Mouse (Mus musculus): ENCODE measurements around the gene Defb10. TPM values are rescaled to one million over a fixed set of nuclear protein-coding genes. Genes with fewer than 3 reads are reported as not detected.
"Not testable (repeated sequence)": the region's sequence is repeated elsewhere in the genome, so short reads cannot be mapped to it uniquely, and the experiment has no call there.

Gene Defb10
- not detected for total RNA-seq (2021)
- long read RNA-seq, experiment 1 = 0 reads
- long read RNA-seq, experiment 2 = 0 reads

- H3K27ac ChIP-seq; DNase-seq (ENCODE audit: extremely low spot score in 1 of 2, low spot score in 2 of 2); H3K4me3 ChIP-seq; intact Hi-C loops (cut with DNase I): not testable (repeated sequence)
These were observed at the start of gene Defb10 for GRCm38 (mm10) chr8:21858586-21858985. Defb10 (plus strand) TSS chr8:21858901.

GRCm38 (mm10) chr8:21885321-21885720 lies 26.6 kb downstream of the Defb10 start, which contains the start of gene Defb9:
Defb9 (minus strand) TSS chr8:21885421.
- DNase-seq (ENCODE audit: extremely low spot score in 1 of 2, low spot score in 2 of 2); H3K4me3 ChIP-seq; H3K27ac ChIP-seq; intact Hi-C loops (cut with DNase I): not testable (repeated sequence)

- intact Hi-C loops (cut with DNase I); H3K4me3 ChIP-seq; H3K27ac ChIP-seq; DNase-seq (ENCODE audit: extremely low spot score in 1 of 2, low spot score in 2 of 2): not testable (repeated sequence)
These were observed 47.6 kb downstream of the Defb10 start, which contains the start of gene Defb11 for GRCm38 (mm10) chr8:21906290-21906689. Defb11 (minus strand) TSS chr8:21906412.

Other genes with a start within 250 kb of the Defb10 start
- not detected for gene Defa26, start 240.7 kb upstream of the Defb10 start, total RNA-seq (2021)
- not detected for gene Defa17, start 203.1 kb upstream of the Defb10 start, total RNA-seq (2021)
- not detected for gene Defa34, start 193.1 kb upstream of the Defb10 start, total RNA-seq (2021)
- not detected for gene AY761184, start 155.3 kb upstream of the Defb10 start, total RNA-seq (2021)
- gene Defa24, start 124.4 kb upstream of the Defb10 start, total RNA-seq (2021) = not detected
- not detected for gene Defb50, start 35.4 kb upstream of the Defb10 start, total RNA-seq (2021)
- gene Defb2, start 19.0 kb upstream of the Defb10 start, total RNA-seq (2021) = not detected
- not detected for gene Defb9, start 26.5 kb downstream of the Defb10 start, total RNA-seq (2021)
- gene Defb11, start 47.5 kb downstream of the Defb10 start, total RNA-seq (2021) = not detected
- not detected for gene Defb15, start 73.8 kb downstream of the Defb10 start, total RNA-seq (2021)
- not detected for gene Defb35, start 79.5 kb downstream of the Defb10 start, total RNA-seq (2021)
- gene Defb13, start 87.9 kb downstream of the Defb10 start, total RNA-seq (2021) = not detected
- gene Fam90a1a, start 99.8 kb downstream of the Defb10 start, total RNA-seq (2021) = not detected
- not detected for gene Ccdc70, start 110.9 kb downstream of the Defb10 start, total RNA-seq (2021)
- gene Atp7b, start 201.4 kb downstream of the Defb10 start, total RNA-seq (2021) = 1 to 10 TPM; 1.9 to 2.1 TPM
- gene Alg11, start 201.8 kb downstream of the Defb10 start, total RNA-seq (2021) = 10 to 100 TPM; 30.6 to 32.0 TPM

All from left cerebral cortex, adult 2 months (tissue).